Mouse (Mus musculus): ENCODE data around the gene Arhgap35.

DNA sequence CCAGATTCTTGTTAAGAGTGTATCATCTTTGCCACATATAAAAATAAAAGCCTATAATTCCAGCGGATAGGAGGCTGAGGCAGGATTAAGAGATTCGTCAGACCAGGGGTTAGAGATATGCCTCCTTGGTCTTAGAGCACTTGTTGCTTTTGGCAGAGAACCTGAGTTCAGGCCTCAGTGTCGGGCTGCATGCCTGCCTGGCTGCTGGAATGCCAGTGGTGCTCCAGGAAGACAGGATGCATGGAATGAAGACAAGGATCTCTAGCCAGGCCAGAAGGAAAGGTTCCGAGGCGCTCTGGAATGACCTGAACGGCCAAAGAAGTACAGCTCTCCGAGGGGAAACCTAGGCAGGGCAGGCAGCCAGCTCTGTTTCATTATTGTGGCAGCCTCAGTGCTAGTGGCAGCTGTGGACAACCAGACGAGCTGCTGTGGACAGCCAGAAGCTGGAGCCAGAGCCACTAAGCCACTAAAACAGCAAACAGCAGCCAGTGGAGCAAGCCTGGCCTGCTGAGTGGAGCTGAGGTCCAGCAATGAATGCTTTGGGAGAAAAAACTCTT lies 6.4 kb upstream of the Arhgap35 start:
- no peak for TF ChIP-seq CTCF (IDR thresholded peaks at IDR 0.05; ENCODE audit: low read depth)
- no peak for TF ChIP-seq EP300 (IDR thresholded peaks at IDR 0.05; ENCODE audit: low read depth)
